Mouse (Mus musculus): ENCODE measurements around the gene BC048562. TPM values are rescaled to one million over a fixed set of nuclear protein-coding genes. Genes with fewer than 3 reads are reported as not detected.
A peak's percentile ranks its signal among the peaks of the same experiment; 100 is the strongest.

The BC048562 gene
- polyA plus RNA-seq, 1 experiment: not detected

DNA sequence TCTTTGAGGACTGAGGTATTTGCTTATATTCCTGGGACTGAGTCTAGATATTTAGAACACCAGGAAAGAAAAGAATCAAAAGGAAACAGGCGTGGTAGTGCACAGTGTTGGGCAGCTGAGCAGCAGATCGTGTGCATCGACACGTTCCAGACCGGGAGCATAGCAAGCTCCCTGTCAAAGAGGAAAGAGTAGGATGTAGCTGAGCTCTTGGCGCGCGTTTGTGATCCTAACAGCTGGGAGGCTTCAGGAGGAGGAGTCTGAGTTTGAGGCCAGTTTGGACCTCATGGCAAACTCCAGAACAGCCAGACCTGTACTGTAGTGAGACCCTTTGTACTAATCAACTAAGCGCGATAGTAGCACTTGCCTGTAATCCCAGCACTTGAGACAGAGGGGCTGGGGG, 25.9 kb downstream of the BC048562 start:
- no peak for TF ChIP-seq CTCF (IDR thresholded peaks at IDR 0.05; ENCODE audit: insufficient read depth, low read depth, low read length)
- TF ChIP-seq POLR2A (IDR thresholded peaks at IDR 0.05; ENCODE audit: insufficient read depth, low read depth, low read length): no peak
- 84% methylated on average over 10 of the region's 10 CpGs for WGBS
- H3K27ac ChIP-seq (ENCODE audit: insufficient read depth, low read depth, low read length): no peak overlapping the region
- H3K4me3 ChIP-seq (ENCODE audit: insufficient read depth, low read depth, low read length): no peak overlapping the region
- peaks cover 11% of the 10 kb centered on the region for H3K4me1 ChIP-seq (ENCODE audit: control insufficient read depth, insufficient read depth, low read length)

DNA sequence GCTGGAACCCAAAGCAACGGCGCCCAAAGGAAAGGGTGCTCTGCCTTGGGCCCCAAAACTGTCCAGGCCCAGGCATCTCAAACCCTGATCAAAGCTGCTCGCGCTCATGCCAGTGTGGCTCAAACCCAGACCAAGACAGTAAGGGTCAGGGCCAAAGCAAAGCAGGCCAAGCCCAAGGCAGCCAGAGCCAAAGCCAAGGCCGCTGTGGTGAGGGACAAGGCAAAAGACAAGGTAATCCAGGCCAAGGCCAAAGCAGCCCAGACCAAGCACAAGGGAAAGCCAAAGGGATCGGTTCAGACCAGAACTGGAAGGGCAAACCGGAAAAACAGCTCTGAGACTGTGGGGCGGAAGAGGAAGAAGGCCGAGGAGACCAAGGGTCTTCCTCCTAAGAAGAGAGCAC, 27.4 kb downstream of the BC048562 start:
- WGBS: 94% methylated on average over 9 of the region's 9 CpGs
- H3K27ac ChIP-seq (ENCODE audit: insufficient read depth, low read depth, low read length): no peak overlapping the region
- no peak overlapping the region for H3K4me3 ChIP-seq (ENCODE audit: insufficient read depth, low read depth, low read length)
- no peak for TF ChIP-seq POLR2A (IDR thresholded peaks at IDR 0.05; ENCODE audit: insufficient read depth, low read depth, low read length)
- no peak for TF ChIP-seq CTCF (IDR thresholded peaks at IDR 0.05; ENCODE audit: insufficient read depth, low read depth, low read length)
- H3K4me1 ChIP-seq (ENCODE audit: control insufficient read depth, insufficient read depth, low read length): peaks cover 11% of the 10 kb centered on the region

DNA sequence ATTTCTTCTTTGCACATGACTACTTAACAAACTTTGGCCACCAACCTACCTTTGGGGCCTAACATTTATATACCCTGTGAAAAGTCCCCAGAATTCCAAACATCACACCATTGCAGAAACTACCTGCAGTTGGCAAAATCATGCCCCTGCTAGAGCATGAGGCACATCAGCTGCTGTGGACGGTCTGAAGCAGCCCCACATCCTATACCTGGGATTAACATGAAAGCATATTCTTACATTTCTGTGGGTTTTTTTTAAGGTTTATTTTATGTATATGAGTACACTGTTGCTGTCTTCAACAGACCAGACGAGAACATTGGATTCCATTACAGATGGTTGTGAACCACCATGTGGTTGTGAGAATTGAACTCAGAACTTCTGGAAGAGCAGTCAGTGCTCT, 29.9 kb downstream of the BC048562 start:
- no peak overlapping the region for H3K27ac ChIP-seq (ENCODE audit: insufficient read depth, low read depth, low read length)
- no peak overlapping the region for H3K4me3 ChIP-seq (ENCODE audit: insufficient read depth, low read depth, low read length)
- WGBS: 92% methylated on average over 2 of the region's 2 CpGs
- H3K4me1 ChIP-seq (ENCODE audit: control insufficient read depth, insufficient read depth, low read length): peaks cover 9% of the 10 kb centered on the region
- no peak for TF ChIP-seq POLR2A (IDR thresholded peaks at IDR 0.05; ENCODE audit: insufficient read depth, low read depth, low read length)
- no peak for TF ChIP-seq CTCF (IDR thresholded peaks at IDR 0.05; ENCODE audit: insufficient read depth, low read depth, low read length)

DNA sequence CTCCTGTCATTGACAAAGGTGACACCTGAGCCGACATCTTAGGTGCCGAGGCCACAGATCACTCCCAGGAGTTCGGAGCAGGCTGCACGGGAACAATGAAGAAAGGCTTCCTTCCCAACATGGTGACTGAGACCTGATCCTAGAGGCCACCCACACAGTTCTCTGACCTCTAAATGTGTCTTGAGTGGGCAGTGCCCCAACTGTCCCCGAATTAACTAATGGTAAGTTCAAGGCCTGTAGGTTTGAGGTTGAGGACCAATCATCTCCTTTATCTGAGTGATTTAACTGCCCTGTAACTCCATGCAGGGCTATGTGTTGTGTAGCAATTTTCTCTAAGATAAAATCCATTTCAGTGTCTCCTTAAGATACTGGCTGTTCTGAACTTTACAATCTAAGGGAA, 33.1 kb downstream of the BC048562 start:
- WGBS: 85% methylated on average over 5 of the region's 5 CpGs
- Histone ChIP-seq H3K27ac (ENCODE audit: insufficient read depth, low read depth, low read length) (no peak overlapping the region), H3K4me1 (ENCODE audit: control insufficient read depth, insufficient read depth, low read length) (no peaks in the 10 kb centered on the region), H3K4me3 (ENCODE audit: insufficient read depth, low read depth, low read length) (no peak overlapping the region)
- TF ChIP-seq CTCF (IDR thresholded peaks at IDR 0.05; ENCODE audit: insufficient read depth, low read depth, low read length) (no peak), POLR2A (IDR thresholded peaks at IDR 0.05; ENCODE audit: insufficient read depth, low read depth, low read length) (no peak)

DNA sequence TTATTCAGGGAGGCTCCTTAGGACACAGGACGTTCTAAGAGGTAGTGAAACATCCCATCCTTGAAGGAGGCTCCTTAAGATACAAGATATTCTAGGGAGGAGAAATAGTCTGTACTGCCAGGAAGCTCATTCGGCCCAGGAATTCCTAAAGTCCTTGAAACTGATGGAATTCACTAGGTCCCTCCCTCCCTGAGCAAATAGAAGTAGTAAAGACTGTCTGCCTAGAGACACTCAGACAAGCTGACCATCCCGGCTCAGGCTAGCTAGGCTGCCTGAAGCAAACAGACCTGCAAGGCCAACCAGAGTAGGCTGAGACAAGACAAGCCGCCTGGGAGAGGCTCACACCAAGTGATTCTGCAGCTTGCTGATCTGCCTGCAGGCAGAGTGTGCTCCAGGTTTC, 33.6 kb downstream of the BC048562 start:
- H3K27ac ChIP-seq (ENCODE audit: insufficient read depth, low read depth, low read length): no peak overlapping the region
- 79% methylated on average over 4 of the region's 4 CpGs for WGBS
- TF ChIP-seq POLR2A (IDR thresholded peaks at IDR 0.05; ENCODE audit: insufficient read depth, low read depth, low read length) (no peak), CTCF (IDR thresholded peaks at IDR 0.05; ENCODE audit: insufficient read depth, low read depth, low read length) (no peak)
- no peak overlapping the region for H3K4me3 ChIP-seq (ENCODE audit: insufficient read depth, low read depth, low read length)
- H3K4me1 ChIP-seq (ENCODE audit: control insufficient read depth, insufficient read depth, low read length): no peaks in the 10 kb centered on the region

DNA sequence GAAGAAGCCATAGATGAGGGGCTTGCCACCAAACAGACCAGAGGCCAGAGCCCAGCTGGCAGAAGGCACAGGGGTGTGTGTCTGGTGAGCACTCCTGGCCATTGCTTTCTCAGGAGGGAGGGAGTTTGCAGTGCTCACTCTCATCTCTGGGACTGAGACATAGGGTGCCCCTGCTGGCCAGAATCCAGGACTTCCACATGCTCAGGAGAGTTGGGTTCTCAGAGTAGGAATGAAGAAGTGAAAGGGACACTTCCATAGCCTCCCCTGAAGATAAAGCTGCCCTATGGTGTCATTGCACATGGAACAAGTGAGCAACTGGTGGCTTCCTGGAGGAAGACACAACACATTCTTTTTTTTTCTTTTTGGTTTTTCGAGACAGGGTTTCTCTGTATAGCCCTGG, 38.2 kb downstream of the BC048562 start:
- WGBS: 62% methylated on average over 1 of the region's 1 CpGs

DNA sequence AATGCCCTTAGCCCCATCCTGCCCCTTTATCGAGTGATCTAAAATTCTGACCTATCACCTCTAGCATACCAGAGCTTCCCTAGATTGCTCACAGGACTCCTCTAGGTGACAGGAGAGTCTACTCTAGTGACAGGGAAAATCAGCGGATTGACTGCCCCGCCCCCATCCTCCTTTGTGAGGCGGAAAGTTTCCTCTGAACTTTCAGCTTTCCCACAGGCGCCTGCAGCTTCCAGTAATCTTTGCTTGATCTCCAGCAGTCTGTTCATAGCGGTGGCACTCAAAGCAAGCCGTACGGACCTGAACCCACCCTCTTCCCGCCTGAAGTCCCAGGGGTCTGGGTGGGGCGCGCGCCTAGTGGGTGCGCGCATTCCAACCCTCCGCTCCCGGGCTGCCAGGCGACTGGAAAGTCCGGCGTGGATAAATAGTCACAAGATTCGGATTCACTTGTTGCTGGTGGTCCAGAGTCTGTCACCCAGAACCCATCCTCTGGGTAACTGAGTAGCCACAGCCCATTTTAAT, 42.4 kb downstream of the BC048562 start:
- TF ChIP-seq POLR2A (IDR thresholded peaks at IDR 0.05; ENCODE audit: insufficient read depth, low read depth, low read length) (no peak), CTCF (IDR thresholded peaks at IDR 0.05; ENCODE audit: insufficient read depth, low read depth, low read length) (no peak)
- H3K4me1 ChIP-seq (ENCODE audit: control insufficient read depth, insufficient read depth, low read length): peaks cover 6% of the 10 kb centered on the region; the same call in 1 of the 2 replicates
- peak overlapping the region; percentile 36 for H3K4me3 ChIP-seq (ENCODE audit: insufficient read depth, low read depth, low read length)
- H3K27ac ChIP-seq (ENCODE audit: insufficient read depth, low read depth, low read length): no peak overlapping the region
- WGBS: 3% methylated on average over 20 of the region's 20 CpGs

More for the DNA sequence above, 38.2 kb downstream of the BC048562 start:
- TF ChIP-seq POLR2A (IDR thresholded peaks at IDR 0.05; ENCODE audit: insufficient read depth, low read depth, low read length): no peak
- TF ChIP-seq CTCF (IDR thresholded peaks at IDR 0.05; ENCODE audit: insufficient read depth, low read depth, low read length): no peak
- Histone ChIP-seq H3K27ac (ENCODE audit: insufficient read depth, low read depth, low read length) (no peak overlapping the region), H3K4me1 (ENCODE audit: control insufficient read depth, insufficient read depth, low read length) (peaks cover 6% of the 10 kb centered on the region; the same call in 1 of the 2 replicates), H3K4me3 (ENCODE audit: insufficient read depth, low read depth, low read length) (no peak overlapping the region)

DNA sequence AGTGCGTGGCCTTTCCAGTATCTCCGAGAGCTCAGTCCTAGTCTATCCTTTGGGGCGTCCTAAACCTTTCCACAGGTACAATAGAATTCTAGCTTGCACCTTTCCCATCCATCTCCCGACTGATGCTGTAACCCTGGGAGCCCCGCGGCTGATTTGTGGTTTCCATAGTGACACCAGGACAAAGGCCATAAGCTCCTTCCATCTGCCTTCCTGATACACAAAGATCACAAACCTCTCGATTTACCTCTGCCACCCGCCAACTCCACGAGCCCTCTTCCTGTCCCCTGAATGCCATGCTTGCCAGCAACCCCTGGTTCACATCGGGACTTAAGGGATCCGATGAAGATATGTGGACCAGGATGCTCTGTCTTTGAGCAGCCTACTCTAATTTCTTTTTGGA, 43.0 kb downstream of the BC048562 start:
- Histone ChIP-seq H3K4me1 (ENCODE audit: control insufficient read depth, insufficient read depth, low read length) (peaks cover 6% of the 10 kb centered on the region; the same call in 1 of the 2 replicates), H3K4me3 (ENCODE audit: insufficient read depth, low read depth, low read length) (no peak overlapping the region), H3K27ac (ENCODE audit: insufficient read depth, low read depth, low read length) (no peak overlapping the region)
- TF ChIP-seq POLR2A (IDR thresholded peaks at IDR 0.05; ENCODE audit: insufficient read depth, low read depth, low read length) (no peak), CTCF (IDR thresholded peaks at IDR 0.05; ENCODE audit: insufficient read depth, low read depth, low read length) (no peak)
- 28% methylated on average over 11 of the region's 11 CpGs for WGBS

DNA sequence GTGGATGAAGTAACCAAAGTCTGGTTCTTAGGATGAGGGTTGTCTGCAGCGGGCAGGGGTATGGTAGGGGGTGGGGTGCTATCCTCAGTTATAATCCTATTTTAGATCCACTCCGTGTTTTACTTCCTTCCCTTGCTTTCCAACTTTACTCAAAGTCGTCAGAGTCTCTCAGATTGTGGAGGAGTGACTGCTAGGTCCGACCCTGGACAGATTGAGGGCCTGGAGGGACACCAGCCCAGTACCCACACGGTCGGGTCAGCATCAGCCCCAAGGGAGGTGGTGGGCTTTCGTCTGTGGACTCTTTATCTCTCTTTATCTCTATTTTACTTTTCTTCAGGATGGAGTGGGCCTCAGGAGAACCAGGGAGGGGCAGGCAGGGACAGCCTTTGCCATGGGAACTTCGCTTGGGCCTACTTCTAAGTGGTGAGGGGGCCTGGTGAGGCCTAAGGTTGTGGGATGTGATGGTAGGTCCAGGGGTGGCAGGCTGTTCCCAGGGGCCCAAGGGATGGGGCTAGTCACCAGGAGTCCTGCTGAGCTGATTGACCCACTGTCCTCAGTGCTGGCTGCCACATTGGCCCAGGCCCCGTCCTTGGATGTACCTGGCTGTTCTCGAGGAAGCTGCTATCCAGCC, 43.6 kb downstream of the BC048562 start, which contains the start of gene Lamb2:
Lamb2 (plus strand) TSS at position 16 of the 631 bp plus-strand sequence.
- Histone ChIP-seq H3K4me1 (ENCODE audit: control insufficient read depth, insufficient read depth, low read length) (peaks cover 6% of the 10 kb centered on the region; the same call in 1 of the 2 replicates), H3K27ac (ENCODE audit: insufficient read depth, low read depth, low read length) (no peak within 1 kb of the TSS), H3K4me3 (ENCODE audit: insufficient read depth, low read depth, low read length) (peak within 1 kb of the TSS; percentile 42)
- TF ChIP-seq CTCF (IDR thresholded peaks at IDR 0.05; ENCODE audit: insufficient read depth, low read depth, low read length) (no peak), POLR2A (IDR thresholded peaks at IDR 0.05; ENCODE audit: insufficient read depth, low read depth, low read length) (no peak)
- WGBS: 19% methylated on average over 10 of the region's 10 CpGs
